Comparison of ENCODE assay signal across 8 mouse cellular contexts in genomic region chr11:69120221-69121000, GRCm38 (mm10). TPM values are rescaled to one million over a fixed set of nuclear protein-coding genes. Genes with fewer than 3 reads are reported as not detected.
DNase-seq lines count a peak whose midpoint lies in the region; ATAC-seq and TF ChIP-seq lines count a peak whose summit lies in the region.

TSS of gene Hes7 (plus strand) at chr11:69120404.

- no peak for TF ChIP-seq POLR2A in cortical plate, adult 2 months (IDR thresholded peaks at IDR 0.05; ENCODE audit: extremely low read depth, insufficient read depth, low read length)

- intact Hi-C loops in left cerebral cortex, adult 2 months (cut with DNase I), result no loop called here
- intact Hi-C loops in left cerebral cortex, postnatal 25 days (cut with DNase I), result loop anchor here (5.0 kb wide), 1 partner anchor 33 kb away; the partner anchor contains the start of gene Vamp2

- peak within 1 kb of the TSS; percentile 83 for H3K4me2 ChIP-seq in heart, embryonic 16.5 days (ENCODE audit: low read depth, low read length)
- H3K4me2 ChIP-seq in liver, embryonic 14.5 days (ENCODE audit: low read depth), result peak within 1 kb of the TSS; percentile 96
- peak within 1 kb of the TSS; percentile 95 for H3K4me2 ChIP-seq in stomach, embryonic 16.5 days (ENCODE audit: low read depth, low read length)

- H3K27me3 ChIP-seq in heart, embryonic 16.5 days (ENCODE audit: control insufficient read depth, insufficient read depth, low read length), result no peaks in the 10 kb centered on the region
- H3K27me3 ChIP-seq in liver, embryonic 14.5 days (ENCODE audit: control insufficient read depth, insufficient read depth, low read length), result peaks cover 38% of the 10 kb centered on the region
- no peaks in the 10 kb centered on the region for H3K27me3 ChIP-seq in stomach, embryonic 16.5 days (ENCODE audit: control insufficient read depth, insufficient read depth, low read length)

- ATAC-seq in heart, embryonic 16.5 days (replicated peaks; ENCODE audit: extremely low read depth, insufficient read depth, low FRiP score), result no peak
- ATAC-seq in liver, embryonic 14.5 days (ENCODE audit: insufficient read depth), result no peak
- ATAC-seq in stomach, embryonic 16.5 days (ENCODE audit: insufficient read depth, low FRiP score), result no peak

- 3% methylated on average over 27 of the region's 27 CpGs for WGBS in heart, embryonic 16.5 days
- 2% methylated on average over 27 of the region's 27 CpGs for WGBS in liver, embryonic 14.5 days (ENCODE audit: insufficient replicate concordance)
- WGBS in stomach, embryonic 16.5 days, result 3% methylated on average over 27 of the region's 27 CpGs

- no peaks in the 10 kb centered on the region for H3K9me3 ChIP-seq in heart, embryonic 16.5 days (replicated peaks; ENCODE audit: control insufficient read depth, low read length)
- no peaks in the 10 kb centered on the region for H3K9me3 ChIP-seq in liver, embryonic 14.5 days (ENCODE audit: control insufficient read depth, low read length)
- H3K9me3 ChIP-seq in stomach, embryonic 16.5 days (replicated peaks; ENCODE audit: control insufficient read depth, low read length), result no peaks in the 10 kb centered on the region

- DNase-seq in left cerebral cortex, adult 2 months (ENCODE audit: extremely low spot score in 1 of 2, low spot score in 2 of 2), result peak in 1 of 2 experiments; percentile 11
- DNase-seq in left cerebral cortex, postnatal 25 days (ENCODE audit: low spot score in 2 of 2), result no peak
- DNase-seq in liver, embryonic 14.5 days (ENCODE audit: low read depth in 3 of 3, low spot score in 3 of 3), result no peak
- DNase-seq in adrenal gland, adult 8-10 months, result no peak
- DNase-seq in spleen, adult 12 weeks (ENCODE audit: low spot score), result no peak

- TF ChIP-seq CTCF in left cerebral cortex, adult 2 months (IDR thresholded peaks at IDR 0.05), result no peak
- TF ChIP-seq CTCF in cortical plate, adult 2 months (IDR thresholded peaks at IDR 0.05; ENCODE audit: extremely low read depth, insufficient read depth, low read length), result no peak
- no peak for TF ChIP-seq CTCF in liver, embryonic 14.5 days (IDR thresholded peaks at IDR 0.05; ENCODE audit: low read depth)

- peak within 1 kb of the TSS; percentile 81 for H3K9ac ChIP-seq in heart, embryonic 16.5 days (ENCODE audit: low read length)
- H3K9ac ChIP-seq in liver, embryonic 14.5 days (replicated peaks), result no peak within 1 kb of the TSS; the same call in 1 of the 2 replicates
- peak within 1 kb of the TSS; percentile 85 for H3K9ac ChIP-seq in stomach, embryonic 16.5 days (ENCODE audit: low read length)

- H3K36me3 ChIP-seq in heart, embryonic 16.5 days (ENCODE audit: control insufficient read depth, insufficient read depth), result no peaks in the 10 kb centered on the region
- H3K36me3 ChIP-seq in liver, embryonic 14.5 days (replicated peaks; ENCODE audit: control insufficient read depth, insufficient read depth, low read depth), result no peaks in the 10 kb centered on the region
- H3K36me3 ChIP-seq in stomach, embryonic 16.5 days (ENCODE audit: control insufficient read depth, insufficient read depth, low read length), result no peaks in the 10 kb centered on the region

- TF ChIP-seq EP300 in liver, embryonic 14.5 days (IDR thresholded peaks at IDR 0.05; ENCODE audit: low read depth), result no peak

- H3K4me3 ChIP-seq in left cerebral cortex, adult 2 months, result peak within 1 kb of the TSS; percentile 65
- peak within 1 kb of the TSS; percentile 76 for H3K4me3 ChIP-seq in cortical plate, adult 2 months (ENCODE audit: insufficient read depth, low read length)
- H3K4me3 ChIP-seq in heart, embryonic 16.5 days (ENCODE audit: low read length), result peak within 1 kb of the TSS; percentile 72
- peak within 1 kb of the TSS; percentile 75 to 77 for H3K4me3 ChIP-seq in liver, embryonic 14.5 days (ENCODE audit: insufficient read depth in 1 of 2, low read depth in 2 of 2, low read length in 2 of 2)
- peak within 1 kb of the TSS; percentile 57 for H3K4me3 ChIP-seq in stomach, embryonic 16.5 days (replicated peaks; ENCODE audit: low read length)

- no peak within 1 kb of the TSS for H3K27ac ChIP-seq in left cerebral cortex, adult 2 months
- no peak within 1 kb of the TSS for H3K27ac ChIP-seq in cortical plate, adult 2 months (ENCODE audit: insufficient read depth, low read length)
- no peak within 1 kb of the TSS; the same call in 1 of the 2 replicates for H3K27ac ChIP-seq in heart, embryonic 16.5 days (ENCODE audit: low read length)
- H3K27ac ChIP-seq in liver, embryonic 14.5 days, result no peak within 1 kb of the TSS
- no peak within 1 kb of the TSS for H3K27ac ChIP-seq in stomach, embryonic 16.5 days (ENCODE audit: low read length)

- no peaks in the 10 kb centered on the region for H3K4me1 ChIP-seq in cortical plate, adult 2 months (ENCODE audit: control insufficient read depth, insufficient read depth, low read length)
- H3K4me1 ChIP-seq in heart, embryonic 16.5 days (ENCODE audit: control insufficient read depth, insufficient read depth, low read length), result peaks cover 28% of the 10 kb centered on the region
- peaks cover 12 to 17% of the 10 kb centered on the region in 2 experiments for H3K4me1 ChIP-seq in liver, embryonic 14.5 days (replicated peaks; ENCODE audit: control insufficient read depth in 2 of 2, insufficient read depth in 2 of 2, low read length in 1 of 2)
- H3K4me1 ChIP-seq in stomach, embryonic 16.5 days (ENCODE audit: control insufficient read depth, insufficient read depth, low read length), result peaks cover 21% of the 10 kb centered on the region

RNA-seq across cellular contexts. Expression of gene Hes7, which starts in this region (rescaled TPM):
- total RNA-seq in left cerebral cortex, adult 2 months (2021), result under 1 TPM; 0.57 to 0.82 TPM
- total RNA-seq in left cerebral cortex, postnatal 25 days (2021), result under 1 TPM; 0.39 to 0.48 TPM
- polyA plus RNA-seq in cortical plate, adult 2 months (2012; rRNA removed), result 0.50 and 0.83 TPM in 2 replicates
- 0.50 TPM in 2 replicates for polyA plus RNA-seq in heart, embryonic 16.5 days (2015; fragmentation: Nextera tagmentation; extraction: Ambion mirVana)
- 0.08 and 0.12 TPM in 2 replicates for polyA plus RNA-seq in liver, embryonic 14.5 days (2012; rRNA removed)
- 0.05 TPM in 1 of 2 replicates, not detected in the other for polyA plus RNA-seq in liver, embryonic 14.5 days (2014; fragmentation: Nextera tagmentation; extraction: Ambion mirVana)
- 0.40 and 0.69 TPM in 2 replicates for polyA plus RNA-seq in stomach, embryonic 16.5 days (2015; fragmentation: Nextera tagmentation; extraction: Ambion mirVana)
- under 1 TPM in 2 of 4 experiments, not detected in 2; 0.18 to 0.22 TPM for total RNA-seq in adrenal gland, adult 8-10 months (2022)
